In the genomic region with DNA sequence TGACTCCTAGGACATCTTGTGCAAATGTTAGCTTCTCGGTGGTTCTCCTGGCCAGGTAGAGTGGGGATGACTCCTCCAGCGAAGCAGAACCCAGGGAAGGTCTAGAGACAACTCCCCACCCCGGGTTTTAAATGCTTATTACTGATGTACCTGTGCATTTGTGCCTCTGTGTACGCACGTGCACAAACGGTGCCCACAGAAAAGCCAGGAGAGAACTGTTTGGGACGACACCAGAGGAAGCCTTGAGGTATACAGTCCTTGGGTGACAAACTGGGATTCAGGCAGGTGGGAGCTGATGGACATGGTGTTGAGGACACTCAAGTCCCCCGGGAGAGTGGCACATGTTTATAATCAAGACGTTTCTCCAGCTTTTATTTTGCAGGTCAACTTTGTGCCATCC, we compare ENCODE assay signal across 25 mouse cellular contexts. TPM values are rescaled to one million over a fixed set of nuclear protein-coding genes. Genes with fewer than 3 reads are reported as not detected.
A peak's percentile ranks its signal among the peaks of the same experiment; 100 is the strongest.
DNase-seq lines count a peak whose midpoint lies in the region; ATAC-seq and TF ChIP-seq lines count a peak whose summit lies in the region.
"Had no signal": no experiment of that assay in that cellular context is flagged by ENCODE, and none has a peak within 500 bp of the region (broad histone marks: within the 10 kb centered on the region; RNA-seq: fewer than 3 reads in every experiment).

No protein-coding gene starts in this region.

- H3K27me3 ChIP-seq in hindbrain, embryonic 13.5 days, result peaks cover 47% of the 10 kb centered on the region
- peaks cover 70% of the 10 kb centered on the region for H3K27me3 ChIP-seq in hindbrain, embryonic 10.5 days (ENCODE audit: insufficient read depth, poor library complexity, severe bottlenecking)
- H3K27me3 ChIP-seq in forebrain, postnatal 0 days (ENCODE audit: insufficient read depth, low read length), result no peaks in the 10 kb centered on the region; the same call in 1 of the 2 replicates
- no peaks in the 10 kb centered on the region; the same call in 1 of the 2 replicates for H3K27me3 ChIP-seq in midbrain, embryonic 16.5 days (ENCODE audit: control insufficient read depth, insufficient read depth, low read depth, low read length)

- WGBS in hindbrain, embryonic 13.5 days, result 81% methylated on average over 9 of the region's 9 CpGs
- 75% methylated on average over 9 of the region's 9 CpGs for WGBS in hindbrain, embryonic 10.5 days
- WGBS in forebrain, postnatal 0 days, result 77% methylated on average over 9 of the region's 9 CpGs
- WGBS in midbrain, embryonic 16.5 days, result 70% methylated on average over 9 of the region's 9 CpGs

- H3K4me2 ChIP-seq in hindbrain, embryonic 13.5 days, result peak overlapping the region; percentile 88
- peak overlapping the region; percentile 84 for H3K4me2 ChIP-seq in forebrain, postnatal 0 days (ENCODE audit: low read depth)
- H3K4me2 ChIP-seq in midbrain, embryonic 16.5 days (ENCODE audit: low read length), result peak overlapping the region; percentile 95
- H3K4me2 ChIP-seq: limb, embryonic 12.5 days; liver, embryonic 12.5 days had no signal

- H3K9me3 ChIP-seq in hindbrain, embryonic 13.5 days, result no peaks in the 10 kb centered on the region
- H3K9me3 ChIP-seq in hindbrain, embryonic 10.5 days, result no peaks in the 10 kb centered on the region
- no peaks in the 10 kb centered on the region for H3K9me3 ChIP-seq in forebrain, postnatal 0 days (ENCODE audit: low read length)
- H3K9me3 ChIP-seq in midbrain, embryonic 16.5 days (replicated peaks; ENCODE audit: control insufficient read depth, low read length, poor library complexity, severe bottlenecking), result no peaks in the 10 kb centered on the region
- H3K9me3 ChIP-seq: heart, embryonic 10.5 days; limb, embryonic 12.5 days; liver, embryonic 12.5 days; megakaryocyte, embryonic 14.5 days had no signal

- TF ChIP-seq CTCF in cortical plate, adult 2 months (IDR thresholded peaks at IDR 0.05; ENCODE audit: extremely low read depth, insufficient read depth, low read length), result no peak
- no peak for TF ChIP-seq CTCF in forebrain, postnatal 0 days (IDR thresholded peaks at IDR 0.05; ENCODE audit: low read depth)

- DNase-seq in hindbrain, embryonic 10.5 days (ENCODE audit: low spot score), result no peak
- DNase-seq in forebrain, postnatal 0 days, result no peak
- DNase-seq in cerebellum, adult 11 months, result no peak
- no peak for DNase-seq in layer of hippocampus, adult 8-10 months (ENCODE audit: low spot score in 2 of 2)
- DNase-seq: adrenal gland, adult 2 months; cerebellum, adult 8-10 months; gastrocnemius, postnatal 36 days; kidney, adult 9 months; lung, adult 2 months; thymus, postnatal 14 days had no signal

- H3K4me1 ChIP-seq in hindbrain, embryonic 13.5 days (replicated peaks), result peaks cover 53% of the 10 kb centered on the region
- peaks cover 48% of the 10 kb centered on the region for H3K4me1 ChIP-seq in hindbrain, embryonic 10.5 days (replicated peaks)
- H3K4me1 ChIP-seq in cortical plate, adult 2 months (ENCODE audit: control insufficient read depth, insufficient read depth, low read length), result peaks cover 2% of the 10 kb centered on the region; the same call in 1 of the 2 replicates
- peaks cover 11% of the 10 kb centered on the region; the same call in 1 of the 2 replicates for H3K4me1 ChIP-seq in forebrain, postnatal 0 days (ENCODE audit: insufficient read depth)
- peaks cover 43% of the 10 kb centered on the region for H3K4me1 ChIP-seq in midbrain, embryonic 16.5 days (ENCODE audit: control insufficient read depth, insufficient read depth, low read length)

- no peaks in the 10 kb centered on the region for H3K36me3 ChIP-seq in hindbrain, embryonic 13.5 days
- H3K36me3 ChIP-seq in hindbrain, embryonic 10.5 days, result no peaks in the 10 kb centered on the region
- H3K36me3 ChIP-seq in forebrain, postnatal 0 days (ENCODE audit: insufficient read depth), result no peaks in the 10 kb centered on the region
- H3K36me3 ChIP-seq in midbrain, embryonic 16.5 days (ENCODE audit: control insufficient read depth, insufficient read depth, low read length), result no peaks in the 10 kb centered on the region
- H3K36me3 ChIP-seq: heart, embryonic 10.5 days; limb, embryonic 12.5 days; liver, embryonic 12.5 days had no signal

- no peak for TF ChIP-seq POLR2A in cortical plate, adult 2 months (IDR thresholded peaks at IDR 0.05; ENCODE audit: extremely low read depth, insufficient read depth, low read length)

- no peak overlapping the region; the same call in 1 of the 2 replicates for H3K9ac ChIP-seq in hindbrain, embryonic 13.5 days
- H3K9ac ChIP-seq in forebrain, postnatal 0 days, result no peak overlapping the region
- no peak overlapping the region for H3K9ac ChIP-seq in midbrain, embryonic 16.5 days (ENCODE audit: low read depth, low read length)
- H3K9ac ChIP-seq: limb, embryonic 12.5 days; liver, embryonic 12.5 days had no signal

- peak overlapping the region; percentile 66 for H3K4me3 ChIP-seq in hindbrain, embryonic 13.5 days
- H3K4me3 ChIP-seq in hindbrain, embryonic 10.5 days, result no peak overlapping the region
- peak overlapping the region; percentile 52; the same call in 1 of the 2 replicates for H3K4me3 ChIP-seq in cortical plate, adult 2 months (ENCODE audit: insufficient read depth, low read length)
- no peak overlapping the region; the same call in 1 of the 2 replicates for H3K4me3 ChIP-seq in forebrain, postnatal 0 days (ENCODE audit: low read depth, low read length)
- H3K4me3 ChIP-seq in midbrain, embryonic 16.5 days (ENCODE audit: low read depth, low read length), result peak overlapping the region; percentile 74
- H3K4me3 ChIP-seq: erythroblast, embryonic 14.5 days; heart, embryonic 10.5 days; limb, embryonic 12.5 days; liver, embryonic 12.5 days; megakaryocyte, embryonic 14.5 days; myocyte had no signal

- H3K27ac ChIP-seq in hindbrain, embryonic 13.5 days, result no peak overlapping the region
- H3K27ac ChIP-seq in hindbrain, embryonic 10.5 days, result no peak overlapping the region
- no peak overlapping the region for H3K27ac ChIP-seq in cortical plate, adult 2 months (ENCODE audit: insufficient read depth, low read length)
- no peak overlapping the region for H3K27ac ChIP-seq in forebrain, postnatal 0 days (ENCODE audit: low read depth, low read length)
- H3K27ac ChIP-seq in midbrain, embryonic 16.5 days (ENCODE audit: low read length), result no peak overlapping the region
- H3K27ac ChIP-seq: heart, embryonic 10.5 days; limb, embryonic 12.5 days; liver, embryonic 12.5 days had no signal

- ATAC-seq in hindbrain, embryonic 13.5 days (ENCODE audit: low FRiP score), result no peak
- ATAC-seq in forebrain, postnatal 0 days, result no peak
- ATAC-seq in midbrain, embryonic 16.5 days, result no peak
- no peak for ATAC-seq in inflammation-experienced regulatory T-cells, adult 6 months
- ATAC-seq: liver, embryonic 12.5 days had no signal

RNA-seq across cellular contexts. Expression of gene Ccdc184, which starts 4.0 kb away (rescaled TPM):
- polyA plus RNA-seq in hindbrain, embryonic 13.5 days (2015; fragmentation: Nextera tagmentation; extraction: Ambion mirVana), result 55.6 and 59.6 TPM in 2 replicates
- 5.9 and 12.2 TPM in 2 replicates for polyA plus RNA-seq in hindbrain, embryonic 10.5 days (2016; fragmentation: Nextera tagmentation; extraction: Ambion mirVana)
- 22.6 and 23.0 TPM in 2 replicates for polyA plus RNA-seq in cortical plate, adult 2 months (2012; rRNA removed)
- 50.7 and 66.0 TPM in 2 replicates for total RNA-seq in forebrain, postnatal 0 days (2014; rRNA removed)
- polyA plus RNA-seq in forebrain, postnatal 0 days (2015; fragmentation: Nextera tagmentation; extraction: Ambion mirVana), result 56.3 and 68.9 TPM in 2 replicates
- 118 and 146 TPM in 2 replicates for polyA plus RNA-seq in midbrain, embryonic 16.5 days (2015; fragmentation: Nextera tagmentation; extraction: Ambion mirVana)
- polyA plus RNA-seq in inflammation-experienced regulatory T-cells, adult 6 months (2017; shearing (Covaris generic)), result under 1 TPM; 0.25 to 0.91 (median 0.36) TPM
- 10 to 100 TPM in 3 of 4 experiments, 1 to 10 TPM in 1; 9.8 to 11.9 (median 10.6) TPM for total RNA-seq in layer of hippocampus, adult 8-10 months (2022)
- total RNA-seq: common myeloid progenitor, adult 5-6 weeks; gastrocnemius, postnatal 36 days had no signal
- polyA plus RNA-seq: erythroblast, embryonic 14.5 days; liver, embryonic 12.5 days had no signal

RNA-seq across cellular contexts. Expression of gene Asb8, which starts 5.5 kb away (rescaled TPM):
- 52.9 and 59.4 TPM in 2 replicates for polyA plus RNA-seq in hindbrain, embryonic 13.5 days (2015; fragmentation: Nextera tagmentation; extraction: Ambion mirVana)
- polyA plus RNA-seq in hindbrain, embryonic 10.5 days (2016; fragmentation: Nextera tagmentation; extraction: Ambion mirVana), result 39.4 and 48.8 TPM in 2 replicates
- polyA plus RNA-seq in cortical plate, adult 2 months (2012; rRNA removed), result 66.5 and 69.5 TPM in 2 replicates
- total RNA-seq in forebrain, postnatal 0 days (2014; rRNA removed), result 46.3 and 56.9 TPM in 2 replicates
- 36.5 and 46.8 TPM in 2 replicates for polyA plus RNA-seq in forebrain, postnatal 0 days (2015; fragmentation: Nextera tagmentation; extraction: Ambion mirVana)
- polyA plus RNA-seq in midbrain, embryonic 16.5 days (2015; fragmentation: Nextera tagmentation; extraction: Ambion mirVana), result 60.2 and 63.5 TPM in 2 replicates
- polyA plus RNA-seq in inflammation-experienced regulatory T-cells, adult 6 months (2017; shearing (Covaris generic)), result 10 to 100 TPM; 37.1 to 44.9 (median 41.2) TPM
- 10 to 100 TPM; 50.7 to 55.0 (median 54.3) TPM for total RNA-seq in layer of hippocampus, adult 8-10 months (2022)

RNA-seq across cellular contexts. Expression of gene Olfr288, which starts 24.4 kb away (rescaled TPM):
- polyA plus RNA-seq in hindbrain, embryonic 13.5 days (2015; fragmentation: Nextera tagmentation; extraction: Ambion mirVana), result not detected in 2 replicates
- not detected in 2 replicates for polyA plus RNA-seq in hindbrain, embryonic 10.5 days (2016; fragmentation: Nextera tagmentation; extraction: Ambion mirVana)
- 0.42 and 0.46 TPM in 2 replicates for polyA plus RNA-seq in cortical plate, adult 2 months (2012; rRNA removed)
- total RNA-seq in forebrain, postnatal 0 days (2014; rRNA removed), result not detected in 2 replicates
- 0.10 TPM in 1 of 2 replicates, not detected in the other for polyA plus RNA-seq in forebrain, postnatal 0 days (2015; fragmentation: Nextera tagmentation; extraction: Ambion mirVana)
- polyA plus RNA-seq in midbrain, embryonic 16.5 days (2015; fragmentation: Nextera tagmentation; extraction: Ambion mirVana), result not detected in 2 replicates
- not detected for polyA plus RNA-seq in inflammation-experienced regulatory T-cells, adult 6 months (2017; shearing (Covaris generic))
- total RNA-seq in layer of hippocampus, adult 8-10 months (2022), result not detected
- total RNA-seq: adrenal gland, adult 2 months; common myeloid progenitor, adult 5-6 weeks; gastrocnemius, postnatal 36 days; layer of hippocampus, postnatal 10 days had no signal
- polyA plus RNA-seq: adrenal gland, adult 2 months; embryonic facial prominence, embryonic 11.5 days; erythroblast, embryonic 14.5 days; heart, embryonic 10.5 days; heart, postnatal 0 days; limb, embryonic 12.5 days; liver, embryonic 12.5 days; lung, adult 2 months; myocyte; stomach, embryonic 16.5 days had no signal

RNA-seq across cellular contexts. Expression of gene Gm44579, which starts 49.9 kb away (rescaled TPM):
- polyA plus RNA-seq in hindbrain, embryonic 13.5 days (2015; fragmentation: Nextera tagmentation; extraction: Ambion mirVana), result not detected in 2 replicates
- not detected in 2 replicates for polyA plus RNA-seq in hindbrain, embryonic 10.5 days (2016; fragmentation: Nextera tagmentation; extraction: Ambion mirVana)
- 0.25 TPM in 1 of 2 replicates, not detected in the other for polyA plus RNA-seq in cortical plate, adult 2 months (2012; rRNA removed)
- 0.08 and 0.29 TPM in 2 replicates for total RNA-seq in forebrain, postnatal 0 days (2014; rRNA removed)
- polyA plus RNA-seq in forebrain, postnatal 0 days (2015; fragmentation: Nextera tagmentation; extraction: Ambion mirVana), result 0.15 TPM in 1 of 2 replicates, not detected in the other
- polyA plus RNA-seq in midbrain, embryonic 16.5 days (2015; fragmentation: Nextera tagmentation; extraction: Ambion mirVana), result not detected in 2 replicates
- not detected for polyA plus RNA-seq in inflammation-experienced regulatory T-cells, adult 6 months (2017; shearing (Covaris generic))
- total RNA-seq in layer of hippocampus, adult 8-10 months (2022), result under 1 TPM in 3 of 4 experiments, not detected in 1; 0.21 to 0.45 (median 0.27) TPM
- total RNA-seq: adrenal gland, adult 2 months; common myeloid progenitor, adult 5-6 weeks; gastrocnemius, postnatal 36 days had no signal
- polyA plus RNA-seq: adrenal gland, adult 2 months; embryonic facial prominence, embryonic 11.5 days; erythroblast, embryonic 14.5 days; heart, embryonic 10.5 days; heart, postnatal 0 days; limb, embryonic 12.5 days; liver, embryonic 12.5 days; lung, adult 2 months; myocyte; stomach, embryonic 16.5 days had no signal

RNA-seq across cellular contexts. Expression of gene Olfr287, which starts 49.9 kb away (rescaled TPM):
- polyA plus RNA-seq in hindbrain, embryonic 13.5 days (2015; fragmentation: Nextera tagmentation; extraction: Ambion mirVana), result not detected in 2 replicates
- polyA plus RNA-seq in hindbrain, embryonic 10.5 days (2016; fragmentation: Nextera tagmentation; extraction: Ambion mirVana), result not detected in 2 replicates
- polyA plus RNA-seq in cortical plate, adult 2 months (2012; rRNA removed), result 16.8 and 18.2 TPM in 2 replicates
- total RNA-seq in forebrain, postnatal 0 days (2014; rRNA removed), result 0.15 and 0.24 TPM in 2 replicates
- 0.25 and 0.45 TPM in 2 replicates for polyA plus RNA-seq in forebrain, postnatal 0 days (2015; fragmentation: Nextera tagmentation; extraction: Ambion mirVana)
- 0.16 and 0.20 TPM in 2 replicates for polyA plus RNA-seq in midbrain, embryonic 16.5 days (2015; fragmentation: Nextera tagmentation; extraction: Ambion mirVana)
- polyA plus RNA-seq in inflammation-experienced regulatory T-cells, adult 6 months (2017; shearing (Covaris generic)), result not detected
- total RNA-seq in layer of hippocampus, adult 8-10 months (2022), result 1 to 10 TPM; 4.1 to 5.4 (median 4.4) TPM
- total RNA-seq: adrenal gland, adult 2 months; common myeloid progenitor, adult 5-6 weeks; gastrocnemius, postnatal 36 days had no signal
- polyA plus RNA-seq: adrenal gland, adult 2 months; embryonic facial prominence, embryonic 11.5 days; erythroblast, embryonic 14.5 days; heart, embryonic 10.5 days; heart, postnatal 0 days; limb, embryonic 12.5 days; liver, embryonic 12.5 days; lung, adult 2 months; myocyte; stomach, embryonic 16.5 days had no signal

Comparison
In these comparisons a context has a peak if more than half of its experiments do, and no peak if none do; other contexts are left out.
1. H3K4me3 ChIP-seq: peak in hindbrain, embryonic 13.5 days (single experiment), cortical plate, adult 2 months (single experiment) and midbrain, embryonic 16.5 days (single experiment); none in hindbrain, embryonic 10.5 days (single experiment) and forebrain, postnatal 0 days (single experiment).
2. Peak in every context shown above with its lines, with median percentiles within 50 percentile points of each other: H3K4me2 ChIP-seq.